Mouse (Mus musculus): ENCODE results near the gene Egr2.

Gene Egr2

GRCm38 (mm10) chr10:67538585-67539400, 3.5 kb downstream of the Egr2 start:
- DNase-seq (ENCODE audit: low read depth in 2 of 2, low spot score in 2 of 2): peak; percentile 27 to 35

- no peak for DNase-seq (ENCODE audit: low read depth in 2 of 2, low spot score in 2 of 2)
Measured at GRCm38 (mm10) chr10:67539401-67539730, 4.1 kb downstream of the Egr2 start.

GRCm38 (mm10) chr10:67540591-67540990, 5.3 kb downstream of the Egr2 start:
- DNase-seq (ENCODE audit: low read depth in 2 of 2, low spot score in 2 of 2): no peak

- DNase-seq (ENCODE audit: low read depth in 2 of 2, low spot score in 2 of 2): no peak
Measured at GRCm38 (mm10) chr10:67547850-67548260, 12.6 kb downstream of the Egr2 start.

- DNase-seq (ENCODE audit: low read depth in 2 of 2, low spot score in 2 of 2): peak; percentile 43
Measured at GRCm38 (mm10) chr10:67548261-67548854, 13.1 kb downstream of the Egr2 start.

GRCm38 (mm10) chr10:67548877-67549731, 13.8 kb downstream of the Egr2 start, which contains the start of gene Ado:
Gene Ado (minus strand): TSS chr10:67548955.
- DNase-seq (ENCODE audit: low read depth in 2 of 2, low spot score in 2 of 2): peak; percentile 79 to 80

- no peak for DNase-seq (ENCODE audit: low read depth in 2 of 2, low spot score in 2 of 2)
Measured at GRCm38 (mm10) chr10:67558053-67558452, 22.8 kb downstream of the Egr2 start.

GRCm38 (mm10) chr10:67559765-67560394, 24.6 kb downstream of the Egr2 start:
- no peak for DNase-seq (ENCODE audit: low read depth in 2 of 2, low spot score in 2 of 2)

GRCm38 (mm10) chr10:67561185-67561584, 25.9 kb downstream of the Egr2 start:
- DNase-seq (ENCODE audit: low read depth in 2 of 2, low spot score in 2 of 2): no peak

GRCm38 (mm10) chr10:67564509-67564908, 29.2 kb downstream of the Egr2 start:
- no peak for DNase-seq (ENCODE audit: low read depth in 2 of 2, low spot score in 2 of 2)

- no peak for DNase-seq (ENCODE audit: low read depth in 2 of 2, low spot score in 2 of 2)
Measured at GRCm38 (mm10) chr10:67566104-67566503, 30.8 kb downstream of the Egr2 start.

- no peak for DNase-seq (ENCODE audit: low read depth in 2 of 2, low spot score in 2 of 2)
Measured at GRCm38 (mm10) chr10:67569539-67569938, 34.3 kb downstream of the Egr2 start.

GRCm38 (mm10) chr10:67571443-67571842, 36.2 kb downstream of the Egr2 start:
- DNase-seq (ENCODE audit: low read depth in 2 of 2, low spot score in 2 of 2): no peak

GRCm38 (mm10) chr10:67573310-67573709, 38.0 kb downstream of the Egr2 start:
- no peak for DNase-seq (ENCODE audit: low read depth in 2 of 2, low spot score in 2 of 2)

GRCm38 (mm10) chr10:67579830-67580229, 44.6 kb downstream of the Egr2 start:
- no peak for DNase-seq (ENCODE audit: low read depth in 2 of 2, low spot score in 2 of 2)

GRCm38 (mm10) chr10:67581698-67582285, 46.5 kb downstream of the Egr2 start:
- peak; percentile 37 to 60 for DNase-seq (ENCODE audit: low read depth in 2 of 2, low spot score in 2 of 2)

- peak; percentile 77 to 83 for DNase-seq (ENCODE audit: low read depth in 2 of 2, low spot score in 2 of 2)
Measured at GRCm38 (mm10) chr10:67585873-67586610, 50.8 kb downstream of the Egr2 start.

All from CD8-positive naive resting alpha-beta T cell, adult 2 months (primary cell).